Mouse (Mus musculus): ENCODE measurements around the gene Tango6. TPM values are rescaled to one million over a fixed set of nuclear protein-coding genes. Genes with fewer than 3 reads are reported as not detected.
"Not testable (repeated sequence)": the region's sequence is repeated elsewhere in the genome, so short reads cannot be mapped to it uniquely, and the experiment has no call there.

Tango6 gene
- polyA plus RNA-seq, 1 experiment from 2014 or later = 7.2 TPM

- H3K4me1 ChIP-seq (replicated peaks; ENCODE audit: control insufficient read depth, insufficient read depth, low read length); H3K4me3 ChIP-seq (ENCODE audit: low read depth, low read length); H3K4me2 ChIP-seq (replicated peaks; ENCODE audit: low read depth, low read length); H3K9me3 ChIP-seq (ENCODE audit: control insufficient read depth, low read length); ATAC-seq (ENCODE audit: low FRiP score); DNase-seq (ENCODE audit: low spot score); H3K9ac ChIP-seq (ENCODE audit: low read depth, low read length); H3K27ac ChIP-seq (ENCODE audit: low read depth, low read length); H3K27me3 ChIP-seq (ENCODE audit: control insufficient read depth, insufficient read depth, low read length); H3K36me3 ChIP-seq (ENCODE audit: control insufficient read depth, insufficient read depth, low read length): not testable (repeated sequence)
- WGBS = 83% methylated on average over 12 of the region's 12 CpGs
Observed at GRCm38 (mm10) chr8:106802384-106803137, 119.7 kb downstream of the Tango6 start.

GRCm38 (mm10) chr8:106805859-106806258, 123.0 kb downstream of the Tango6 start:
- 98% methylated on average over 3 of the region's 3 CpGs for WGBS
- H3K27me3 ChIP-seq (ENCODE audit: control insufficient read depth, insufficient read depth, low read length) = no peaks in the 10 kb centered on the region
- ATAC-seq (ENCODE audit: low FRiP score) = no peak
- H3K4me3 ChIP-seq (ENCODE audit: low read depth, low read length) = no peak overlapping the region
- H3K9ac ChIP-seq (ENCODE audit: low read depth, low read length) = no peak overlapping the region
- no peak for DNase-seq (ENCODE audit: low spot score)
- no peaks in the 10 kb centered on the region for H3K9me3 ChIP-seq (ENCODE audit: control insufficient read depth, low read length)
- no peak overlapping the region for H3K4me2 ChIP-seq (replicated peaks; ENCODE audit: low read depth, low read length)
- no peaks in the 10 kb centered on the region for H3K4me1 ChIP-seq (replicated peaks; ENCODE audit: control insufficient read depth, insufficient read depth, low read length)
- no peak overlapping the region for H3K27ac ChIP-seq (ENCODE audit: low read depth, low read length)
- H3K36me3 ChIP-seq (ENCODE audit: control insufficient read depth, insufficient read depth, low read length) = no peaks in the 10 kb centered on the region

GRCm38 (mm10) chr8:106807461-106807860, 124.6 kb downstream of the Tango6 start:
- Histone ChIP-seq H3K9me3 (ENCODE audit: control insufficient read depth, low read length) (no peaks in the 10 kb centered on the region), H3K27me3 (ENCODE audit: control insufficient read depth, insufficient read depth, low read length) (no peaks in the 10 kb centered on the region), H3K4me1 (replicated peaks; ENCODE audit: control insufficient read depth, insufficient read depth, low read length) (no peaks in the 10 kb centered on the region), H3K4me3 (ENCODE audit: low read depth, low read length) (no peak overlapping the region), H3K9ac (ENCODE audit: low read depth, low read length) (no peak overlapping the region), H3K36me3 (ENCODE audit: control insufficient read depth, insufficient read depth, low read length) (no peaks in the 10 kb centered on the region), H3K27ac (ENCODE audit: low read depth, low read length) (no peak overlapping the region), H3K4me2 (replicated peaks; ENCODE audit: low read depth, low read length) (no peak overlapping the region)
- ATAC-seq (ENCODE audit: low FRiP score) (no peak; the same call in 1 of the 2 replicates), DNase-seq (ENCODE audit: low spot score) (no peak)
- WGBS = 93% methylated on average over 4 of the region's 4 CpGs

- ATAC-seq (ENCODE audit: low FRiP score) = no peak
- DNase-seq (ENCODE audit: low spot score) = no peak
- Histone ChIP-seq H3K4me2 (replicated peaks; ENCODE audit: low read depth, low read length) (no peak overlapping the region), H3K36me3 (ENCODE audit: control insufficient read depth, insufficient read depth, low read length) (no peaks in the 10 kb centered on the region), H3K9me3 (ENCODE audit: control insufficient read depth, low read length) (no peaks in the 10 kb centered on the region), H3K4me1 (replicated peaks; ENCODE audit: control insufficient read depth, insufficient read depth, low read length) (no peaks in the 10 kb centered on the region), H3K4me3 (ENCODE audit: low read depth, low read length) (no peak overlapping the region), H3K27ac (ENCODE audit: low read depth, low read length) (no peak overlapping the region), H3K9ac (ENCODE audit: low read depth, low read length) (no peak overlapping the region), H3K27me3 (ENCODE audit: control insufficient read depth, insufficient read depth, low read length) (no peaks in the 10 kb centered on the region)
- WGBS = 34% methylated on average over 9 of the region's 9 CpGs
Observed at GRCm38 (mm10) chr8:106809726-106810125, 126.9 kb downstream of the Tango6 start.

GRCm38 (mm10) chr8:106810406-106810805, 127.5 kb downstream of the Tango6 start:
- no peaks in the 10 kb centered on the region for H3K4me1 ChIP-seq (replicated peaks; ENCODE audit: control insufficient read depth, insufficient read depth, low read length)
- no peaks in the 10 kb centered on the region for H3K27me3 ChIP-seq (ENCODE audit: control insufficient read depth, insufficient read depth, low read length)
- ATAC-seq (ENCODE audit: low FRiP score) (no peak), DNase-seq (ENCODE audit: low spot score) (no peak)
- no peaks in the 10 kb centered on the region for H3K36me3 ChIP-seq (ENCODE audit: control insufficient read depth, insufficient read depth, low read length)
- no peaks in the 10 kb centered on the region for H3K9me3 ChIP-seq (ENCODE audit: control insufficient read depth, low read length)
- 94% methylated on average over 7 of the region's 7 CpGs for WGBS
- no peak overlapping the region for H3K4me3 ChIP-seq (ENCODE audit: low read depth, low read length)
- no peak overlapping the region for H3K27ac ChIP-seq (ENCODE audit: low read depth, low read length)
- no peak overlapping the region for H3K4me2 ChIP-seq (replicated peaks; ENCODE audit: low read depth, low read length)
- H3K9ac ChIP-seq (ENCODE audit: low read depth, low read length) = no peak overlapping the region

GRCm38 (mm10) chr8:106812560-106812959, 129.7 kb downstream of the Tango6 start:
- no peak for DNase-seq (ENCODE audit: low spot score)
- no peak overlapping the region for H3K4me3 ChIP-seq (ENCODE audit: low read depth, low read length)
- H3K4me1 ChIP-seq (replicated peaks; ENCODE audit: control insufficient read depth, insufficient read depth, low read length) = no peaks in the 10 kb centered on the region
- H3K4me2 ChIP-seq (replicated peaks; ENCODE audit: low read depth, low read length) = no peak overlapping the region
- H3K9me3 ChIP-seq (ENCODE audit: control insufficient read depth, low read length) = no peaks in the 10 kb centered on the region
- H3K27ac ChIP-seq (ENCODE audit: low read depth, low read length) = no peak overlapping the region
- no peaks in the 10 kb centered on the region for H3K27me3 ChIP-seq (ENCODE audit: control insufficient read depth, insufficient read depth, low read length)
- H3K36me3 ChIP-seq (ENCODE audit: control insufficient read depth, insufficient read depth, low read length) = no peaks in the 10 kb centered on the region
- 95% methylated on average over 4 of the region's 4 CpGs for WGBS
- ATAC-seq (ENCODE audit: low FRiP score) = no peak
- H3K9ac ChIP-seq (ENCODE audit: low read depth, low read length) = no peak overlapping the region

GRCm38 (mm10) chr8:106816431-106817170, 133.7 kb downstream of the Tango6 start:
- DNase-seq (ENCODE audit: low spot score) (no peak), ATAC-seq (ENCODE audit: low FRiP score) (no peak)
- Histone ChIP-seq H3K27me3 (ENCODE audit: control insufficient read depth, insufficient read depth, low read length) (no peaks in the 10 kb centered on the region), H3K27ac (ENCODE audit: low read depth, low read length) (no peak overlapping the region), H3K4me3 (ENCODE audit: low read depth, low read length) (no peak overlapping the region), H3K9me3 (ENCODE audit: control insufficient read depth, low read length) (no peaks in the 10 kb centered on the region), H3K4me1 (replicated peaks; ENCODE audit: control insufficient read depth, insufficient read depth, low read length) (no peaks in the 10 kb centered on the region), H3K36me3 (ENCODE audit: control insufficient read depth, insufficient read depth, low read length) (no peaks in the 10 kb centered on the region), H3K9ac (ENCODE audit: low read depth, low read length) (no peak overlapping the region), H3K4me2 (replicated peaks; ENCODE audit: low read depth, low read length) (no peak overlapping the region)
- 84% methylated on average over 9 of the region's 9 CpGs for WGBS

- H3K4me1 ChIP-seq (replicated peaks; ENCODE audit: control insufficient read depth, insufficient read depth, low read length) = no peaks in the 10 kb centered on the region
- H3K27me3 ChIP-seq (ENCODE audit: control insufficient read depth, insufficient read depth, low read length) = no peaks in the 10 kb centered on the region
- H3K4me3 ChIP-seq (ENCODE audit: low read depth, low read length) = no peak overlapping the region
- no peak overlapping the region for H3K9ac ChIP-seq (ENCODE audit: low read depth, low read length)
- ATAC-seq (ENCODE audit: low FRiP score) (no peak), DNase-seq (ENCODE audit: low spot score) (no peak)
- WGBS = 69% methylated on average over 4 of the region's 4 CpGs
- H3K36me3 ChIP-seq (ENCODE audit: control insufficient read depth, insufficient read depth, low read length) = no peaks in the 10 kb centered on the region
- H3K9me3 ChIP-seq (ENCODE audit: control insufficient read depth, low read length) = no peaks in the 10 kb centered on the region
- H3K4me2 ChIP-seq (replicated peaks; ENCODE audit: low read depth, low read length) = no peak overlapping the region
- no peak overlapping the region for H3K27ac ChIP-seq (ENCODE audit: low read depth, low read length)
Observed at GRCm38 (mm10) chr8:106817171-106817545, 134.3 kb downstream of the Tango6 start.

Data from hindbrain, embryonic 11.5 days (tissue).